Mouse (Mus musculus) CH12.LX (cell line): Measurements from ENCODE around the gene Mtmr12. TPM values are rescaled to one million over a fixed set of nuclear protein-coding genes. Genes with fewer than 3 reads are reported as not detected.

Source experiments
- DNase-seq: peaks from one replicate; pipeline ENCODE4 v3.0.0-alpha.2; 2013; ENCODE audit errors: extremely low read depth
- H3K27ac ChIP-seq: 2 replicates; pipeline ENCODE4 v1.5.1; 2012; ENCODE audit warnings: low read depth, mild to moderate bottlenecking, control low read depth, moderate library complexity; ENCODE audit not compliant: insufficient read depth
- H3K27me3 ChIP-seq: replicated peaks from 2 replicates; pipeline ENCODE3; 2012; ENCODE audit warnings: inconsistent platforms
- H3K36me3 ChIP-seq, 2 experiments: replicated peaks in 1 of 2; 2 replicates each; pipeline versions ENCODE3 to v1.6.1; 2012; ENCODE audit warnings: inconsistent platforms in 1 of 2, low read length in 1 of 2, mild to moderate bottlenecking in 1 of 2, mixed read lengths in 1 of 2, moderate library complexity in 1 of 2; ENCODE audit not compliant: control insufficient read depth in 1 of 2, insufficient read depth in 1 of 2
- H3K4me1 ChIP-seq, 2 experiments: 2 replicates each; pipeline ENCODE4 v1.6.1; 2012; ENCODE audit warnings: inconsistent platforms in 1 of 2, moderate library complexity in 1 of 2; ENCODE audit not compliant: insufficient read depth in 2 of 2, control insufficient read depth in 1 of 2
- H3K4me2 ChIP-seq: 2 replicates; pipeline ENCODE4 v1.6.1; 2012; ENCODE audit warnings: low read depth, mild to moderate bottlenecking, control low read depth; ENCODE audit not compliant: poor library complexity, insufficient read depth, severe bottlenecking
- H3K4me3 ChIP-seq, 3 experiments: fragments of 150-350 bp in 1 of 3; sonication (generic) in 1 of 3; replicated peaks in 1 of 3; 2 replicates each; pipeline versions ENCODE3 to v1.5.1; 2011 to 2012; ENCODE audit warnings: low read depth in 2 of 3, low read length in 2 of 3, mild to moderate bottlenecking in 2 of 3, moderate library complexity in 2 of 3, control low read depth in 1 of 3, improper control_type of control experiment in 1 of 3, inconsistent platforms in 1 of 3, mixed read lengths in 1 of 3; ENCODE audit not compliant: poor library complexity in 1 of 3
- H3K79me2 ChIP-seq: replicated peaks from 2 replicates; pipeline ENCODE4 v1.6.1; 2012; ENCODE audit warnings: mild to moderate bottlenecking, moderate library complexity; ENCODE audit not compliant: control insufficient read depth, poor library complexity, insufficient read depth, severe bottlenecking; ENCODE audit errors: extremely low read depth
- H3K9ac ChIP-seq: 2 replicates; pipeline ENCODE4 v1.6.1; 2012; ENCODE audit warnings: low read depth, mild to moderate bottlenecking, control low read depth, moderate library complexity; ENCODE audit not compliant: insufficient read depth
- H3K9me3 ChIP-seq: replicated peaks from 2 replicates; pipeline ENCODE3; 2012; ENCODE audit warnings: low read length, inconsistent platforms, mixed read lengths
- BHLHE40 ChIP-seq: IDR thresholded peaks from 2 replicates; pipeline ENCODE4 v1.6.1; 2011; ENCODE audit warnings: mild to moderate bottlenecking, low read depth, low read length, improper control_type of control experiment
- CHD2 ChIP-seq: IDR thresholded peaks from 2 replicates; pipeline ENCODE4 v1.6.1; 2011; ENCODE audit warnings: low read length, improper control_type of control experiment
- E2F4 ChIP-seq: IDR thresholded peaks from 2 replicates; pipeline ENCODE4 v1.6.1; 2011; ENCODE audit warnings: low read depth, low read length, improper control_type of control experiment; ENCODE audit not compliant: insufficient replicate concordance
- GABPA ChIP-seq: IDR thresholded peaks from 2 replicates; pipeline ENCODE4 v1.6.1; 2012; ENCODE audit warnings: low read depth, low read length, improper control_type of control experiment, inconsistent platforms; ENCODE audit not compliant: insufficient replicate concordance
- IRF4 ChIP-seq: IDR thresholded peaks from 2 replicates; pipeline ENCODE4 v1.6.1; 2014; ENCODE audit warnings: low read depth, mild to moderate bottlenecking, inconsistent platforms, low read length, improper control_type of control experiment
- JUND ChIP-seq: conservative IDR thresholded peaks from 2 replicates; pipeline ENCODE4 v1.6.1; 2011; ENCODE audit warnings: low read depth, low read length, improper control_type of control experiment
- MAFK ChIP-seq: IDR thresholded peaks from 2 replicates; pipeline ENCODE4 v1.6.1; 2011; ENCODE audit warnings: low read length, improper control_type of control experiment; ENCODE audit not compliant: insufficient replicate concordance
- MAZ ChIP-seq: IDR thresholded peaks from 2 replicates; pipeline ENCODE4 v1.6.1; 2012; ENCODE audit warnings: low read depth, mild to moderate bottlenecking, inconsistent platforms, low read length, improper control_type of control experiment, moderate library complexity
- MXI1 ChIP-seq: IDR thresholded peaks from 2 replicates; pipeline ENCODE4 v1.6.1; 2011; ENCODE audit warnings: mild to moderate bottlenecking, low read depth, low read length, improper control_type of control experiment
- NELFE ChIP-seq: IDR thresholded peaks from 2 replicates; pipeline ENCODE4 v1.6.1; 2011; ENCODE audit warnings: low read depth, low read length, improper control_type of control experiment
- NRF1 ChIP-seq: IDR thresholded peaks from 2 replicates; pipeline ENCODE4 v1.6.1; 2014; ENCODE audit warnings: low read depth, mild to moderate bottlenecking, inconsistent platforms, low read length, improper control_type of control experiment, moderate library complexity
- PAX5 ChIP-seq: IDR thresholded peaks from 2 replicates; pipeline ENCODE4 v1.6.1; 2012; ENCODE audit warnings: low read length, inconsistent platforms, mixed read lengths
- POLR2A ChIP-seq: IDR thresholded peaks from 2 replicates; pipeline ENCODE4 v1.6.1; 2011; ENCODE audit warnings: low read depth, mild to moderate bottlenecking, improper control_type of control experiment, low read length
- POLR2AphosphoS2 ChIP-seq: IDR thresholded peaks from 2 replicates; pipeline ENCODE4 v1.6.1; 2011; ENCODE audit warnings: low read depth, low read length, improper control_type of control experiment
- RAD21 ChIP-seq: IDR thresholded peaks from 2 replicates; pipeline ENCODE4 v1.6.1; 2011; ENCODE audit warnings: low read depth, mild to moderate bottlenecking, low read length, improper control_type of control experiment, moderate library complexity
- SMC3 ChIP-seq: IDR thresholded peaks from 2 replicates; pipeline ENCODE4 v1.6.1; 2011; ENCODE audit warnings: low read depth, low read length, improper control_type of control experiment
- TCF12 ChIP-seq: IDR thresholded peaks from 2 replicates; pipeline ENCODE4 v1.6.1; 2014; ENCODE audit warnings: low read depth, mild to moderate bottlenecking, inconsistent platforms, low read length, improper control_type of control experiment
- UBTF ChIP-seq: IDR thresholded peaks from 2 replicates; pipeline ENCODE4 v1.6.1; 2012; ENCODE audit warnings: low read depth, mild to moderate bottlenecking, inconsistent platforms, low read length, improper control_type of control experiment, moderate library complexity
- USF2 ChIP-seq: conservative IDR thresholded peaks from 2 replicates; pipeline ENCODE4 v1.6.1; 2011; ENCODE audit warnings: low read depth, low read length, improper control_type of control experiment
- ZMIZ1 ChIP-seq: IDR thresholded peaks from 2 replicates; pipeline ENCODE4 v1.6.1; 2012; ENCODE audit warnings: low read depth, mild to moderate bottlenecking, inconsistent platforms, low read length, improper control_type of control experiment
- ZNF384 ChIP-seq: IDR thresholded peaks from 2 replicates; pipeline ENCODE4 v1.6.1; 2012; ENCODE audit warnings: low read depth, low read length, improper control_type of control experiment, inconsistent platforms
- dilution Hi-C: fragments of 300-500 bp; cut with MboI; formaldehyde crosslinking; loops from 2 replicates; pipeline ENCODE4 v1.14.3; 2020; ENCODE audit warnings: low sequenced_read_pairs; ENCODE audit not compliant: extremely low pct_unique_long_range_greater_than_20kb, extremely low pct_ligation_motif_present
- in situ Hi-C: fragments of 300-500 bp; cut with MboI; formaldehyde crosslinking; loops from 3 replicates; pipeline ENCODE4 v1.14.3; 2019; ENCODE audit warnings: low sequenced_read_pairs, low pct_ligation_motif_present, low pct_unique_long_range_greater_than_20kb, mixed read lengths
- polyA plus RNA-seq: library from polyadenylated mRNA; unstranded; fragments of >175 nt; gene quantifications from 2 replicates; pipeline ENCODE4 v1.2.1, GENCODE M21; 2012; ENCODE audit warnings: low read depth; ENCODE audit not compliant: insufficient read length
- total RNA-seq, 2 experiments: library from RNA; depleted of rRNA; stranded (reverse); fragments of 300-350 nt in 1 of 2; fragments of >200 nt in 1 of 2; gene quantifications; 2 replicates each; pipeline ENCODE4 v1.2.3; 2012 to 2014

Mtmr12 gene
- total and polyA plus RNA-seq, 3 experiments, result 8.2 to 16.3 (median 12.3) TPM

- Histone ChIP-seq H3K9me3 (no peaks in the 10 kb centered on the region), H3K4me2 (no peak overlapping the region), H3K4me1 (peaks cover 8 to 21% of the 10 kb centered on the region in 2 experiments), H3K4me3 (no peak overlapping the region), H3K9ac (no peak overlapping the region), H3K27ac (no peak overlapping the region), H3K27me3 (no peaks in the 10 kb centered on the region), H3K36me3 (peaks cover 0 to 22% of the 10 kb centered on the region in 2 experiments), H3K79me2 (peaks cover 12% of the 10 kb centered on the region; the same call in 1 of the 2 replicates)
- no peak for DNase-seq
- no peak for TF ChIP-seq NELFE
- no peak for TF ChIP-seq IRF4
- TF ChIP-seq GABPA, result no peak
- no peak for TF ChIP-seq RAD21
- no peak for TF ChIP-seq JUND
- no peak for TF ChIP-seq NRF1
- TF ChIP-seq MAZ, result no peak
- no peak for TF ChIP-seq POLR2AphosphoS2
- in situ Hi-C loops, result no loop called here
- dilution Hi-C loops, result no loop called here
These were observed 17.9 kb downstream of the Mtmr12 start for GRCm38 (mm10) chr15:12222564-12223302.

- in situ Hi-C loops (no loop called here), dilution Hi-C loops (no loop called here)
- Histone ChIP-seq H3K27me3 (no peaks in the 10 kb centered on the region), H3K36me3 (peaks cover 0 to 24% of the 10 kb centered on the region in 2 experiments), H3K27ac (no peak overlapping the region), H3K4me2 (no peak overlapping the region), H3K4me1 (peaks cover 3 to 16% of the 10 kb centered on the region in 2 experiments; a peak in 2 of 4 replicates), H3K9ac (no peak overlapping the region), H3K4me3 (no peak overlapping the region), H3K9me3 (no peaks in the 10 kb centered on the region), H3K79me2 (peaks cover 10% of the 10 kb centered on the region; the same call in 1 of the 2 replicates)
- no peak for TF ChIP-seq PAX5
- TF ChIP-seq POLR2A, result no peak
- TF ChIP-seq RAD21, result no peak
- no peak for TF ChIP-seq USF2
- TF ChIP-seq BHLHE40, result no peak
- TF ChIP-seq MAZ, result no peak
- TF ChIP-seq MXI1, result no peak
- no peak for TF ChIP-seq ZMIZ1
- no peak for TF ChIP-seq ZNF384
- no peak for TF ChIP-seq TCF12
- TF ChIP-seq UBTF, result no peak
- no peak for TF ChIP-seq MAFK
- no peak for TF ChIP-seq SMC3
- no peak for TF ChIP-seq E2F4
- no peak for TF ChIP-seq GABPA
- TF ChIP-seq CHD2, result no peak
- no peak for DNase-seq
These were observed 18.6 kb downstream of the Mtmr12 start for GRCm38 (mm10) chr15:12223393-12223792.
